Mouse (Mus musculus) lung, postnatal 36 days (tissue): ENCODE measurements around the gene Slco2a1.

Experiments
- DNase-seq: peaks from one replicate; pipeline ENCODE4 v3.0.0; 2022; ENCODE audit warnings: mixed read lengths

Slco2a1 gene

DNA sequence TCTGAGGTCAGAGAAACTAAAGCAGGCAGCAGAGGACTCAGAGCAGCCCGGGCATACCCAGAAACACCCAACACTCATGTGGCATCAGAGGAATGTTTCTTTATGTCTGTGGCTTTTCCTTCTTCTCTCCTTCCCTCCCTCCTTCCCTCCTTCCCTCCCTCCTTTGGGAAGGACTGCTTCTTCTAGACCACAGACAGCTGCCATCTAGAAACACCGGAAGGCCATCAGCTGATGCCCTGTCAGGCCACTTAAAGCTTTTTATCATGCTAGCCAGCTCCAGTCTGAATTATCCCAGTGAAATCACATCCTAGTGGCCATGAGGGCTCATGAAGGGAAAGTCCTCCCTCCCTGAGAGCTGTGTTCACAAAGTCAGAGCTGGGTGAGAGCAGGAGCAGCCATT is 52.1 kb downstream of the Slco2a1 start:
- DNase-seq, result no peak

GRCm38 (mm10) chr9:103045406-103045805 is 56.9 kb downstream of the Slco2a1 start:
- no peak for DNase-seq

DNA sequence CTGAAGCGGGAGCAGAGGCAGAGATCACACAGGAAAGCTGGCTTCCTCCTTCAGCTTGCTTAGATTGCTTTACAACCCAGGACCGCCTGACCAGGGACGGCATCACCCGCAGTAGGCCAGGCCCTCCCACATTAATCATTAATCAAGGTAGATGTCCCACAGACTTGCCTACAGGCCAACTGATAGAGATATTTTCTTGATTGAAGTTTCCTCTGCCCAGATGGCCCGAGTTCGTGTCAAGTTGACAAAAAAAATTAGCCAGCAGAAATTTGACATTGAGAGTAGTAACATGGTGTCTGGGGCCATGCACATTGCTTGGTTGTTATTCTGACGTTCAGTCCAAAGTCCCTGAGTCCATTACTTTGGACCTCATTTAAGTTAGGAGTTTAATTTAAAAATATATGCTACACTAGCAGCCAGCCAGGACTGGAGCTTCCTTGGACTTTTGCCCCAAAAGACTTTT is 60.6 kb downstream of the Slco2a1 start:
- peak; percentile 39 for DNase-seq

GRCm38 (mm10) chr9:103053829-103054228 is 65.3 kb downstream of the Slco2a1 start:
- DNase-seq, result peak; percentile 48

DNA sequence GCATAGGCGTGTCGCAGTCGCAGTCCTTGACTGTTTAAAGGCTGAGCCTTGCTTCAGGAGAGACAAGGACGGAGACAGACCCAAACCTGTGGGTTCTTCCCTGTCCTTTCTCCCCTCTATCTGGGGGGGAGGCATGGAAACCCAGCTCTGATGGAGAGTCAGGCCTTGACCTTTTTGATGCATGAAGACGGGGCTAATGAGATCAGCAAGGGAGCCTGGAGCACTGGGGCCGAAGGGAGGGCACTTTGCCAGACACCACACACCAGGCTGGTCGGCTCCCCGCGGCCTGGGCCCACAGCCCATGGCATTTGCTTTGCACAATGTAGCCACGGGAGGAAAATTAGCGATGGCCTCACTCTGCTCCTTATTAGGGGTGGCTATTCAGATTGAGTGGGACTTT is 66.5 kb downstream of the Slco2a1 start:
- no peak for DNase-seq

DNA sequence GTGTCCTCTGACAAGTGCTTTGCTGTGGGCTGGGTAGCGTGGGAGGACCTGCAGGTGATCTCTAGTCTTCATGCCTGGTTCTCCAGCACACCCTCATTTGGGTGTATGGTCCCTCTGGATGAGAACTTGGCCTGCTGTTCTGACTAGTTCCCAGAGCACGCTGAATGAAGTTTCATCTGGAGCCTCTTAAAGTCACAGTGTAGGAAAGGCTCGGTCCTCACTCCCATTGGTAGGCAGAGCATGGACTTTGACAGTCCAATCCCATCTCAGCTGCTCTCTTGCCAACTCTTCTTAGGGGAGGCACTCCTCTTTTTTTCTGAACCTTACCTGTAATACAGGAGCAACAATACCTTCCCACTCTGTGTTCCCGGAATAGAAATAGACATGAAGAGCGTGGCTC is 67.7 kb downstream of the Slco2a1 start:
- DNase-seq, result no peak

DNA sequence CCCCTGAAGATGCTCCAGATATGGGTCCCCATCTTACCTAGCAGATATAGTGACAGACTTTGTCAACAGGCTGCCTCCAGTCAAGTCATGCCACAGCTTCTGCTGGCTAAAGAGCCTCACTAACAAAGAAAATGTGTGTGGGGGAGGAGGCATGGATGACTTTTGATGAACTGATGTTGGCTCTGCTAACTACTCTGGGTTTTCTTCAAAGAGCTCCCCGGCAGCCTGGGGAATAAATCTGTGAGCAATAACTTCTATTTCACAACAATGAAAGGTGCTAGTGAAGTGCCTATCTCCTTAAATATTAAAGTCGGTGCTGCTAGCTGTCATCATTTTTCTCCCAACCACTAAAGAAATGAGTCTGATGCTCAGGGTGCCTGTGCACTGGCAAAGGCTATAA is 72.0 kb downstream of the Slco2a1 start:
- DNase-seq, result no peak

DNA sequence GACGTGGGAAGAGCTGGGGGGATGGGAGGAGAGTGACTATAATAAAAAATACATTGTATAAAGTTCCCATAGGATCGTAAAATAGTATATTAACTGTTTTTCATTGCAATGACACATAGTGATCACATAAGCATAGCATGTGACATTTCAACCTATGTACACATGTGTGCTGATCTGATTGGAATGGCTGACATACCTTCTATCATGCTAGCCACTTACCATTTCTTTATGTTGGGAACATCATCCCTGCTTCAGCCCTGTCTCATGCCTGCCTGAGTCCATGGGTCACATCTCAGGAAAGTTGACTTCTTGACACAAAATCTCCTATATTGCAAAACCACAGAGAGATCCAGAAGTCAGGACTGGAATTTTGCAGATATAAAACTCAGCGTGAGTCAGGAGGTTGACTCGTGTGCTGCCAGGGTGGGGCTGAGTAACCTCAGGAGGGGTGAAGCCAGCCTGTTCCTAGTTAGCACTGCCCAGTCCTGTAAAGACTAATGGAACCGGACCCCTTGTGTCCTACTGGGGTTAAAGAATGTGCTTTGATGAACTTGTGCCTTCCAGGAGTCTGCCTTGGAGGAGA is 73.0 kb downstream of the Slco2a1 start:
- DNase-seq, result no peak

- DNase-seq, result no peak
Measured at GRCm38 (mm10) chr9:103063591-103063990, 75.1 kb downstream of the Slco2a1 start.

GRCm38 (mm10) chr9:103066845-103067244 is 78.3 kb downstream of the Slco2a1 start:
- no peak for DNase-seq

- no peak for DNase-seq
Measured at GRCm38 (mm10) chr9:103067651-103068050, 79.1 kb downstream of the Slco2a1 start.

GRCm38 (mm10) chr9:103068769-103069168 is 80.3 kb downstream of the Slco2a1 start:
- DNase-seq, result no peak

GRCm38 (mm10) chr9:103071541-103072203 is 83.2 kb downstream of the Slco2a1 start:
- DNase-seq, result no peak

GRCm38 (mm10) chr9:103072204-103072599 is 83.7 kb downstream of the Slco2a1 start:
- DNase-seq, result no peak

GRCm38 (mm10) chr9:103072926-103073515 is 84.5 kb downstream of the Slco2a1 start:
- DNase-seq, result peak; percentile 74

DNA sequence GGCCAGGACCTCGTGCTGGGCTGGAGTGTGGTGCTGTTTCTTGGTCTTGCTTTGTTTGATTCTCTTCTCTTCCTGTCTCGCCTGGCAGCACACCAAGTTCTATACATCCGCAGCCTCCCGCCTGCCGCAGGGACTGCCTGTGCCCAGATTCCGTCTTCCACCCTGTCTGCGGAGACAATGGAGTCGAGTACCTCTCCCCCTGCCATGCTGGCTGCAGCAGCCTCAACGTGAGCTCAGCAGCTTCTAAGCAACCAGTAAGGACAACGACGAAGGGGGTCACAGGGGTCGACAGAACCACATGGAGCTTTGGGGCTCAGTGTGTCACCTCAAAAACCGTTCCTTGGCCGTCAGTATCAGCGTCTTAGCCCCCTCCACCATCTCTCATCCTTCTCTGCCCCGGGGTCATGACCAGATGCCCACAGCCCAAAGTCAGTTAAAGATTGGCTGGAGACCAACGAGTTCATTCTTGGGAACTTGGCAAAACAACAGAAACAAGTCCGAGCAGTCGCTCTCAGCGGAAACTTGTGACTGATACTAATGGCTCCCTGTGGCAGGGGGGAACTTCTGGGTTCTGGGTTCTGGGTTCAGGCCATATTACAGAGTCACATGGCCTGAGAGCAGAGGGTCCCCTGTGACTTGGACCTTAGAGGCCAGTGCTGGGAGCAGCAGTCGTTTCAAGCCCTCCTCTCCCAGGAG is 88.5 kb downstream of the Slco2a1 start:
- peak; percentile 91 for DNase-seq

DNA sequence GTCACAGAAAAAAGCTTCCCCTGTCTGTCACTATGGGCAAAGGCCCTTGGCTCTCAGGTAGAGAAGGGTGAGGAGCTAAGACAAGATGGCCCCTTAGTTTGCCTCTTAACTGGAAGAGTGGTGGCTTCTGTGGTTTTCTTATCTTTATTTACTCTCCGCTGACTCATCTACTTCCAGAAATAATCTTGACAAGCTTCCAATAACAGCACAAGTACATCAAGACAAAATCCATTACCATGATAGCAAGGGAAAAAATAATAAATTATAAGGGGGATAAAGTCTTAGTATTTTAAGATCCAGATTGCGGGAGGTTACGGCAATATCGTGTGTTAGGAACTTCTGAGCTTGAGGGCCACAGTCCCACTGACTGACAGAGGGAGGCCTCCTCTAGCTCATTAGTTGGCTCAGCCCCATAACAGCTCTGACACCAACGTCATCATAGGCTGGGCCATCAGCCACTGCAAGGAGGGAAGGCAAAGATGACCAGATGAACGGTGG is 89.7 kb downstream of the Slco2a1 start:
- DNase-seq, result peak; percentile 42

DNA sequence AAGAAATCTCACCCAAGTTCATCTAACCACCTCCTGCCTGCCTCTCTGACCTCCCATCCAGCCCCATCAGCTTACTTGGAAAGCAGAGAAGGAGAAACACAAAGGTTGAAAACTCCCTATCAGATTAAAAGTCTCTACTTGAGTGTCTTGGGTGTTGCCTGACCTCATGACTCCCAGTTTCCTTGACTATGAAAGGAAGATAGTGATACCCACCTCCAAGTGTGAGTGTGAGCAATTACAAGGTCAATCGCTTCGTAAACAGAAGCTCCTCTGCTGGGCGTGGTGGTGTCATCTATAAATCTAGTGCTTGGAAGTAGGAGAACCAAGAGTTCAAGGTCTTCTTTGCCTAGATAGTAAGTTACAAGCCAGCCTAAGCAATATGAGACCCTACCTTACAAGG is 91.7 kb downstream of the Slco2a1 start:
- no peak for DNase-seq

- DNase-seq, result no peak
Measured at GRCm38 (mm10) chr9:103082246-103082975, 93.9 kb downstream of the Slco2a1 start.

- DNase-seq, result no peak
Measured at GRCm38 (mm10) chr9:103083405-103083804, 94.9 kb downstream of the Slco2a1 start.

DNA sequence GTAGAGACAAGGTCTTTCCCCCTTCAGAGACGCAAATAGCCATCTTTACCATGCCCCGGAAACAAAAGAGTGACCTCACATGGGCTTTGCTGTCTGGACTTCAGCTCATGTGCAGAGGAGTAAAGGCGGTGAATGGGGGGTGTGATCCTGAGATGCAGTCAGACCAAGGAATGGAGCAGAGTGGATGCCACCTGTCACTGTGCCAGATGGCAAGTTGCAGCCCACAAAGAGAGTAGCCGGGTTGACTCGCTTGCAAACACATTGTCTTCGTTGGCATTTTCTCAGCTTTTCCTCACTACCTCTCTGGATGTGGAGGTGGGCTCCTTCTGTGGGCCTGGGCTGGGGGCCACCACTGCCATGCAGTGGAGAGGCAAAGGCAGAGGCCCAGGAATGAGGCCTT is 98.2 kb downstream of the Slco2a1 start:
- no peak for DNase-seq

DNA sequence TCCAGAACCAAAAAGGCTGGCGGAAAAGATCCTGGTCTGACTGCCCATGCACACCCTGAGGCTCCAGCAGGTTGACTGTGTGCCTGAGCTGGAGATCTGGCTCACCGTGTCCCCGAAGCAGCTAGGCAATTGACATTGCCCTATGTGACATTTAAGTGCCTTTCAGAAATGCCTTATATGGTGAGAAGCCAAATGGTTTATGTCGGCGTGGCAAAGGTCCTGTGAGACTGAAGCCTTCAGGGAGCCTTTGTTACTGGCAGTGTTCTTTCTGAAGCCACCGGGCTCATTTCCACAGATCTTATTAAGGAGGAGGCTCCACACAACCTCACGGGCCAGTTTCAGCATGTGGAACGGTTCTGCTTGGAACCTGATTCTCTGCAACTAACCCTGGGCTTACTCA is 98.8 kb downstream of the Slco2a1 start:
- DNase-seq, result no peak

GRCm38 (mm10) chr9:103088661-103089060 is 100.1 kb downstream of the Slco2a1 start:
- no peak for DNase-seq
